ENCODE assay signal across 12 mouse cellular contexts in the genomic region with DNA sequence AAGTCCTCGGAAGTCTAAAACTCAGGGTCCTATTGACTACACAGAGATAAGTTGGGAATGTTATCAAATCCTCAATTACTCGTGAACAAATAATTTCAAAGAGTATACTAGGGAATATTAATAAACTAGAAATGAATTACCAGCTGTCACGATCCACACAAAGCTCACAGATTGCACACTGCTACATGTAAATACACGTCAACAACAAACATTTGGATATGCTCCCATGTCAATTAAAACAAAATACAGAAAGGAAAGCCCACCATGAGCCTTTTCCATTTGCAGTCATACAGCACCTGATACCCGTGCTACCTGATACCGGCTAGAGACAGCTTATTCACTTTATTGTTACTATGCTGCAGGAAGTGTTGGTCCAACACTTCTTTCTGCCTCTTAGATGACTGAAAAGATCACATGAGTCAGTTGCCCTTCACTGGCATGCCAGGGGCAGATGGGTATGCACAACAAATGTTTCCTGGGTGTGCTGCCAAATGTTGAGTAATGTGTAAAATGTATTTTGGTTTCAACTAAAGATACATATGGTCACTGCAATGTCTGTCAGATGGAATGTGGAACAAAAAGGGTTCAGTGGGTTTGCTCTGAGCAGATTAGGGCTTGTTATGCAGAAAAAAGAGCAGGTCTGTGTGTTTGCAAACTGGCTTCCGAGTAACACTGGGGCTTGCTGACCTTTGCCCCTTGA.
DNase-seq lines count a peak whose midpoint lies in the region; ATAC-seq and TF ChIP-seq lines count a peak whose summit lies in the region.
"Had no signal": no experiment of that assay in that cellular context is flagged by ENCODE, and none has a peak within 500 bp of the region (broad histone marks: within the 10 kb centered on the region; RNA-seq: fewer than 3 reads in every experiment).

No protein-coding gene starts in this region.

- H3K4me2 ChIP-seq in hindbrain, embryonic 16.5 days (ENCODE audit: low read length): no peak overlapping the region
- H3K4me2 ChIP-seq in hindbrain, embryonic 14.5 days (replicated peaks): no peak overlapping the region
- H3K4me2 ChIP-seq: lung, embryonic 15.5 days had no signal

- H3K36me3 ChIP-seq in hindbrain, embryonic 16.5 days (ENCODE audit: control insufficient read depth, insufficient read depth, low read length): no peaks in the 10 kb centered on the region
- no peaks in the 10 kb centered on the region for H3K36me3 ChIP-seq in hindbrain, embryonic 14.5 days (replicated peaks; ENCODE audit: control insufficient read depth, insufficient read depth)
- no peaks in the 10 kb centered on the region for H3K36me3 ChIP-seq in kidney, adult 2 months (ENCODE audit: control insufficient read depth, insufficient read depth, low read length)
- H3K36me3 ChIP-seq: lung, embryonic 15.5 days had no signal

- no peak for TF ChIP-seq CTCF in kidney, adult 2 months (conservative IDR thresholded peaks at IDR 0.05; ENCODE audit: insufficient read depth, insufficient read length, low read depth, low read length)

- H3K9me3 ChIP-seq in hindbrain, embryonic 16.5 days (ENCODE audit: control insufficient read depth, low read length): no peaks in the 10 kb centered on the region
- H3K9me3 ChIP-seq in hindbrain, embryonic 14.5 days (ENCODE audit: control insufficient read depth, low read length): no peaks in the 10 kb centered on the region
- H3K9me3 ChIP-seq: lung, embryonic 15.5 days had no signal

- no peak overlapping the region for H3K27ac ChIP-seq in hindbrain, embryonic 16.5 days (ENCODE audit: low read depth, low read length)
- no peak overlapping the region for H3K27ac ChIP-seq in hindbrain, embryonic 14.5 days
- no peak overlapping the region for H3K27ac ChIP-seq in kidney, adult 2 months (ENCODE audit: insufficient read depth, low read depth, low read length)
- H3K27ac ChIP-seq: gastrocnemius, adult 2 months; lung, embryonic 15.5 days had no signal

- peak; percentile 34; the same call in 1 of the 2 replicates for ATAC-seq in hindbrain, embryonic 16.5 days
- no peak for ATAC-seq in hindbrain, embryonic 14.5 days (ENCODE audit: low FRiP score)

- H3K4me1 ChIP-seq in hindbrain, embryonic 16.5 days (ENCODE audit: control insufficient read depth, insufficient read depth, low read depth, low read length): no peaks in the 10 kb centered on the region
- no peaks in the 10 kb centered on the region for H3K4me1 ChIP-seq in hindbrain, embryonic 14.5 days (replicated peaks; ENCODE audit: control insufficient read depth, insufficient read depth, low read length)
- no peaks in the 10 kb centered on the region for H3K4me1 ChIP-seq in kidney, adult 2 months (ENCODE audit: control insufficient read depth, insufficient read depth, low read length)

- no peak for DNase-seq in hindbrain, embryonic 14.5 days (ENCODE audit: low spot score)
- DNase-seq in cerebellum, adult 18-20 months: peak; percentile 81 to 82
- peak; percentile 76 for DNase-seq in layer of hippocampus, adult 9-10 months (ENCODE audit: low spot score)
- peak; percentile 9 for DNase-seq in right cerebral cortex, postnatal 14 days
- no peak for DNase-seq in gastrocnemius, adult 8-10 months (ENCODE audit: low spot score in 2 of 2)
- no peak for DNase-seq in kidney, adult 2 months
- no peak for DNase-seq in kidney, adult 18-20 months
- DNase-seq: gastrocnemius, adult 2 months; thymus, postnatal 4 days had no signal

- H3K9ac ChIP-seq in hindbrain, embryonic 16.5 days (ENCODE audit: low read depth, low read length): no peak overlapping the region
- no peak overlapping the region for H3K9ac ChIP-seq in hindbrain, embryonic 14.5 days
- H3K9ac ChIP-seq: lung, embryonic 15.5 days had no signal

- H3K27me3 ChIP-seq in hindbrain, embryonic 16.5 days (replicated peaks; ENCODE audit: control insufficient read depth, insufficient read depth, low read length): no peaks in the 10 kb centered on the region
- H3K27me3 ChIP-seq in hindbrain, embryonic 14.5 days (ENCODE audit: control insufficient read depth, insufficient read depth, low read length): no peaks in the 10 kb centered on the region
- no peaks in the 10 kb centered on the region; the same call in 1 of the 2 replicates for H3K27me3 ChIP-seq in kidney, adult 2 months (replicated peaks; ENCODE audit: control insufficient read depth, insufficient read depth, low read length)
- H3K27me3 ChIP-seq: CH12.LX; lung, embryonic 15.5 days had no signal

- no peak for TF ChIP-seq POLR2A in kidney, adult 2 months (IDR thresholded peaks at IDR 0.05; ENCODE audit: low read depth, low read length)

- WGBS in hindbrain, embryonic 16.5 days: 66% methylated on average over 7 of the region's 7 CpGs
- WGBS in hindbrain, embryonic 14.5 days: 74% methylated on average over 7 of the region's 7 CpGs
- 79% methylated on average over 7 of the region's 7 CpGs for WGBS in kidney, adult 2 months

- H3K4me3 ChIP-seq in hindbrain, embryonic 16.5 days (ENCODE audit: low read length): no peak overlapping the region
- no peak overlapping the region for H3K4me3 ChIP-seq in hindbrain, embryonic 14.5 days (replicated peaks; ENCODE audit: low read length)
- no peak overlapping the region for H3K4me3 ChIP-seq in kidney, adult 2 months (ENCODE audit: insufficient read depth, low read depth, low read length)
- H3K4me3 ChIP-seq: gastrocnemius, adult 2 months; lung, embryonic 15.5 days had no signal

Comparison
In these comparisons a context has a peak if more than half of its experiments do, and no peak if none do; other contexts are left out.
1. DNase-seq: peak in cerebellum, adult 18-20 months (2 of 2), layer of hippocampus, adult 9-10 months (single experiment) and right cerebral cortex, postnatal 14 days (single experiment); none in hindbrain, embryonic 14.5 days (single experiment), gastrocnemius, adult 8-10 months (0 of 2), kidney, adult 2 months (single experiment) and kidney, adult 18-20 months (single experiment).